Mouse (Mus musculus) forebrain, embryonic 11.5 days (tissue): ENCODE measurements around the gene Acbd4. TPM values are rescaled to one million over a fixed set of nuclear protein-coding genes. Genes with fewer than 3 reads are reported as not detected.

ENCODE experiments used
- ATAC-seq: fragments of 200-750 bp; cut with Nextera tagmentation; replicated peaks from 2 replicates; pipeline ENCODE4 v1.8.0; 2017; ENCODE audit warnings: moderate TSS enrichment; ENCODE audit not compliant: low FRiP score
- DNase-seq: peaks from one replicate; pipeline ENCODE4 v3.0.0-alpha.2; 2017; ENCODE audit warnings: low spot score
- H3K27ac ChIP-seq: fragments of 300-500 bp; sonication (generic); 2 replicates; pipeline ENCODE4 v1.5.1; 2014; ENCODE audit warnings: low read depth, low read length
- H3K27me3 ChIP-seq: fragments of 300-500 bp; sonication (generic); 2 replicates; pipeline ENCODE4 v1.6.1; 2014; ENCODE audit warnings: mild to moderate bottlenecking, low read length, mixed read lengths; ENCODE audit not compliant: control insufficient read depth, insufficient read depth
- H3K36me3 ChIP-seq: fragments of 300-500 bp; sonication (generic); 2 replicates; pipeline ENCODE4 v1.6.1; 2014; ENCODE audit warnings: mild to moderate bottlenecking, low read length, moderate library complexity, mixed read lengths; ENCODE audit not compliant: control insufficient read depth, insufficient read depth
- H3K4me1 ChIP-seq: fragments of 300-500 bp; sonication (generic); replicated peaks from 2 replicates; pipeline ENCODE4 v1.6.1; 2014; ENCODE audit warnings: low read length, mixed read lengths; ENCODE audit not compliant: control insufficient read depth, insufficient read depth
- H3K4me2 ChIP-seq: fragments of 300-500 bp; sonication (generic); 2 replicates; pipeline ENCODE4 v1.6.1; 2014; ENCODE audit warnings: low read depth, mild to moderate bottlenecking, low read length, moderate library complexity, mixed read lengths; ENCODE audit not compliant: severe bottlenecking
- H3K4me3 ChIP-seq: fragments of 300-500 bp; sonication (generic); 2 replicates; pipeline ENCODE4 v1.5.1; 2014; ENCODE audit warnings: low read depth, low read length
- H3K9ac ChIP-seq: fragments of 300-500 bp; sonication (generic); 2 replicates; pipeline ENCODE4 v1.6.1; 2014; ENCODE audit warnings: low read length
- H3K9me3 ChIP-seq: fragments of 300-500 bp; sonication (generic); 2 replicates; pipeline ENCODE4 v1.6.1; 2016; ENCODE audit warnings: low read length, mixed read lengths; ENCODE audit not compliant: control insufficient read depth
- WGBS: fragments of 180-500 bp; shearing (Covaris S2); extraction: QIAGEN DNeasy Blood & Tissue Kit; methylation state at CpG from one replicate; pipeline ENCODE4 v1.1.7; 2014; 5-methylcytosine and 5-hydroxymethylcytosine counted together
- polyA plus RNA-seq: library from polyadenylated mRNA; unstranded; fragments of >200 nt; fragmentation: Nextera tagmentation; extraction: Ambion mirVana; gene quantifications from 2 replicates; pipeline ENCODE4 v1.2.1, GENCODE M21; 2014

Acbd4 gene
- polyA plus RNA-seq, 1 experiment from 2014 or later = 8.1 TPM

DNA sequence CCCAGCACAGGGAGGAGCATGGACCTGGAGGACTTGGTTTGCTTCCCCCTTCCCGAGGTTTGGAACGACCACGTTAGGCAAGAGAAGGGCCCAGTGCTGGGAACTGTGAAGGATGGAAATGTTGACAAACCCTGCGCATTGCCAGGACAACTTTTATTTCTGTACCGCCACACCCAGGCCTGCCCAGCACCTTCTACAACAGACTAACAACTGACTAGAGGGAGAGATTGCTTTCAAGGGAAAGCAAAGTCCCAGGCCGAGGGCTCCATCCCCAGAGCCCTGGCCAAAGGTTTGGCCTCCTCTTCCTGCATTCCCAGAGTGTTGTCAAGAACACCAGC lies 39.2 kb downstream of the Acbd4 start:
- Histone ChIP-seq H3K27ac (no peak overlapping the region), H3K9ac (no peak overlapping the region), H3K4me1 (peaks cover 6% of the 10 kb centered on the region; the same call in 1 of the 2 replicates), H3K36me3 (no peaks in the 10 kb centered on the region; the same call in 1 of the 2 replicates), H3K27me3 (no peaks in the 10 kb centered on the region), H3K4me3 (no peak overlapping the region), H3K9me3 (no peaks in the 10 kb centered on the region), H3K4me2 (no peak overlapping the region)
- DNase-seq (no peak), ATAC-seq (no peak)
- WGBS = 57% methylated on average over 6 of the region's 6 CpGs

DNA sequence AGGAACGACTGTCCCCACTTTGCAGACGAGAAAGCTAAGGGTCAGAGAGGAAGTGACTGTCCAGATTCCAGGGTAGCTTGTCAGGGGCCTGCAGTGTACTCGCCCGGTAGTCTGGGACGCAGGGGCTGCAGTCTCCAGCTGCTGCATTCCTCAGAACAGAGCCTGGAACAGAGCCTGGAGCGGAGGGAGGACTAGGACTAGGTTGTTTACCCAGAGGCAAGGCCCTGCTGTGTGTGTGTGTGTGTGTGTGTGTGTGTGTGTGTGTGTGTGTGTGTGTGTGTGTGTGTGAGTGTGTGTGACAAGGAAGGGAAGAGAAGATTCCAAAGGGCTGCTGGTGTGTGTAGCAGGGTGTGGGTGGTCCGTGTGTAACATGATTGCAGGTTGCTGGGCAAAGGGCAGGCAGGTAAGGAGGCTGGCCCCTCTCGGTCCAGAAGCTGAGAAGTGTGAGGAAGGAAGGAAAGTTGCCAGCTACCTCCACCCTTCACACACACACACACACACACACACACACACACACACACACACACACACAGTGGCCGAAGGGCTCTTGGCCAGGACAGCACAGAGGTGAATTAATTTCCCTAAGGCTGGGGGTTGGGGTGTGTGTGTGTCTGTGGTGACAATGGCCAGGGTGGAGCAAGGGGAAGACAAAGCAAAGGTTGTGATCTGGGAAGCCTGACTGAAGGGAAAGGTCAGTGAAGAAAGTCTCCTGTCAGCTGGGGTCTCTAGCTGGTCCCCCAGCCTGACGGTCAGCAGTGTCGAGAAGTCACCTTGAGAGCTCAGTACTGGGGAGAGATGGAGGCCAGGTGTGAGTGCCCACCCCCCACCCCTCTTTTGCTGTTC lies 39.8 kb downstream of the Acbd4 start:
- H3K4me3 ChIP-seq = no peak overlapping the region
- H3K9me3 ChIP-seq = no peaks in the 10 kb centered on the region
- WGBS = 38% methylated on average over 10 of the region's 11 CpGs
- no peak overlapping the region; the same call in 1 of the 2 replicates for H3K9ac ChIP-seq
- H3K36me3 ChIP-seq = no peaks in the 10 kb centered on the region; the same call in 1 of the 2 replicates
- peaks cover 6% of the 10 kb centered on the region; the same call in 1 of the 2 replicates for H3K4me1 ChIP-seq
- ATAC-seq = no peak
- no peak overlapping the region; the same call in 1 of the 2 replicates for H3K27ac ChIP-seq
- no peak for DNase-seq
- H3K27me3 ChIP-seq = no peaks in the 10 kb centered on the region
- no peak overlapping the region for H3K4me2 ChIP-seq

DNA sequence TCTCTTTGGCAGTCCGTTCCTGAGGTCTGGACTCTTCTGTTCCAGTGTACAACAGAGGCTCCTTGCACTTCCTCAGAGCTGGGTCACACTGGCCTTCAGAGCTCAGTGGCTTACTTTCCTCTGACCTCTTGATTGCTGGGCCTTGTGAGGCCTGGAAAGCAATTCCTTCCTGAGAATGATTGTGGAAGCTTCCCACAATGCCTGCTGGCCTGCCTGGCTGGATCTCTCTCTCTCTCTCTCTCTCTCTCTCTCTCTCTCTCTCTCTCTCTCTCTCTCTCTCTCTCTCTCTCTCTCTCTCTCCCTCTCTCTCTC lies 40.4 kb downstream of the Acbd4 start:
- Histone ChIP-seq H3K27ac (no peak overlapping the region; the same call in 1 of the 2 replicates), H3K4me3 (no peak overlapping the region), H3K9ac (no peak overlapping the region; the same call in 1 of the 2 replicates), H3K4me1 (peaks cover 6% of the 10 kb centered on the region; the same call in 1 of the 2 replicates), H3K4me2 (no peak overlapping the region), H3K27me3 (no peaks in the 10 kb centered on the region), H3K9me3 (no peaks in the 10 kb centered on the region), H3K36me3 (no peaks in the 10 kb centered on the region; the same call in 1 of the 2 replicates)
- 20% methylated on average over 1 of the region's 1 CpGs for WGBS
- DNase-seq = no peak
- ATAC-seq = no peak

DNA sequence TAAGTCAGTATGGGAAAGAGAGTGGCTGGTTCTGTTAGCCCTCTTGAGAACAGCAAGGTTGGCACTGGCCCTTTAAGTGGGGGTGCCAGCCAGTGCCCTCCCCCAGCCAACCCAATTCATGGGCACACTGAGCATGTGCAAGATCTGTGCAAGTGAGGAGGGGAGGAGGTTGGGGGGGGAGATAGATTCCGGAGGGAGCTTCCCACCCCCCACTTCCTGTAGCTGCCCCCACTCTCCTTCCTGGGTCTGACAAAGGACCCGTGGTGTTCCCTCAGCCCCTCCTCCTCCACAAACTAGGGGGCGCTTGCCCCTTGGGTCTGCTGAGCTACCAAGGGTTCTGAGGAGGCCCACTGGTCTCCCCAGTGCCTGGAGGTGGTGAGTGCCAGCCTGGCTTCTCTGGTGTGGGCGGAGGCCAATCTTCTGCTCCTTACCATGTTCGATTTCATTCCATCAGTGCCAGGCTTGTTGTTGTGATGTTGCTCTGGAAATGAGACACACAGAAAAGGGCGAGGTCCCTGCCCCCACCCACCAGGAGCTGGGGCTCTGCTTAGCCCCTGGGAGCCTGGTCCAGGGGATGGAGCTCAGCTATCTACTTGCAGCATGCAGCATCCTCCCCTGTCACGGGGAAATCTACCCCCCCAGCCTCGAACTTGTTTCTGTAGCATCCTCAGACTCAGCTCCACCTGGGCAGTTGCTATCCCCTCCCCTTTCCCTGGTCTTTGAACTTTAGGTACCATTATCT lies 41.1 kb downstream of the Acbd4 start:
- H3K4me3 ChIP-seq = 0 out of 2 replicates have a peak overlapping the region, but pooled peaks have one; percentile 5
- no peaks in the 10 kb centered on the region; the same call in 1 of the 2 replicates for H3K36me3 ChIP-seq
- H3K4me2 ChIP-seq = peak overlapping the region; percentile 34; the same call in 1 of the 2 replicates
- DNase-seq (no peak), ATAC-seq (no peak)
- 25% methylated on average over 7 of the region's 8 CpGs for WGBS
- H3K27me3 ChIP-seq = no peaks in the 10 kb centered on the region
- H3K4me1 ChIP-seq = peaks cover 6% of the 10 kb centered on the region; the same call in 1 of the 2 replicates
- no peaks in the 10 kb centered on the region for H3K9me3 ChIP-seq
- H3K27ac ChIP-seq = peak overlapping the region; percentile 31; the same call in 1 of the 2 replicates
- H3K9ac ChIP-seq = peak overlapping the region; percentile 44

DNA sequence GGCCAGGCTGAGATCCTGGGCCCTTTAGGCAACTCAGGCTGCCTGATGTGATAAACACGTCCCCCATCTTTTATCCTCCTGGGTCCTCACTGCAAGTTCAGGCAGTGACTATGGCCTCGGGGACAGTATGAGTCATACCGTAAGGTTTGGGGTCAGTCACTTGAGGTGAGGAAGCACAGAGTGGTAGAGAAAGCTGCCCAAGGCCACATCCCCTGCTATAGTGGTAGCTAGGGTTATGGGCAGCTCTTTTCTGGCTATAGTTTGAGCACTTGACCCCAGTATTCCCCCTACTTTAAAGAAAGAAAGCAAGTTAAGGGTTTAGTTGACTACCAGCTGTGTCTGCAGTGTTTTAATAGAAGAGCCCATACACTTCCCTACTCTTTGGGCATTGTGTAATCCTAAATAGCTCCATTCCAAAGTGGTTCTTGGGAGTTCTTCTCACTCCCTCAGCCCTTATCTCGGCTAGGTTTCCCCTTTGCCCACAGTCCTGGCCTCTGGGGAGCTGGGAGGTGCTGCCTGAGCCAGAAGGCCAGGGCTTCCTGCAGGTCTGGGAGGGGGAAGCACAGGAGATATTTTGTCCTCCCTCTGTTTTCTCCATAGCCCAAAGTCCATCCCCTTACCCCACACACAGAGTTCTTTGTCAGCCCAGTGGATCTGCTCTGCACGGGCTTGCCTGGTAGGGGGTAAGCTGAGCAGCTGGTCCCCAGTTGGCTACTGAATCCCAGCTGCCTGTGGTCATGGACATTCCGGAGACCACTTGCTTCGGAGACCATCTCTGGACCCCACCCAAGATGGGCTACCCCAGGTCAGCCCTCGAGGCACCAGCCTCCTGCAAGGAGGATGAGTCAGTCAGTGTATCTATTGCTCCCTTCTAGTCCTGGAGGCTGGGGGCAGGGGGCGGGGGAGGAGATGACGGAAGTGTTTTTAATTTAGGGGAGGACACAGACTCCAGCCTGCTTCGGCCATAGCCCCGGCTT lies 43.1 kb downstream of the Acbd4 start:
- peaks cover 6% of the 10 kb centered on the region; the same call in 1 of the 2 replicates for H3K4me1 ChIP-seq
- no peaks in the 10 kb centered on the region for H3K9me3 ChIP-seq
- no peak overlapping the region for H3K4me2 ChIP-seq
- DNase-seq (no peak), ATAC-seq (no peak)
- no peak overlapping the region for H3K27ac ChIP-seq
- no peak overlapping the region for H3K4me3 ChIP-seq
- no peak overlapping the region for H3K9ac ChIP-seq
- 48% methylated on average over 12 of the region's 12 CpGs for WGBS
- H3K27me3 ChIP-seq = no peaks in the 10 kb centered on the region
- H3K36me3 ChIP-seq = no peaks in the 10 kb centered on the region; the same call in 1 of the 2 replicates

DNA sequence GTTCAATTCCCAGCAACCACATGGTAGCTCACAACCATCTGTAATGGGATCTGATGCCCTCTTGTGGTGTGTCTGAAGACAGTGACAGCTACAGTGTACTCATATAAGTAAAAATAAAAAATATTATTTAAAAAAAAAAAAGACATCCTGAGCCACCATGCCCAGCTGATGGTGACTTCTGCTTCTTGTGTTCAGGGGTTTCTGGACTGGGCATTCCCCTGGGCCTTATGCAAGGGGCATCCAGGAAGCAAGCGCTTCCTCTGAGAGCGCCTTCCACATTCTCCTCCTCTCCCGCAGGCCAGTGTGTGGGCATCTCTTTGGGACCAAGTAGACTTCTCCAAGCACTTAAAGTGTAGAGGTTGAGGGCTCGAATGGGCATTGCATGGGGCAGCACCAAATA lies 44.9 kb downstream of the Acbd4 start:
- Histone ChIP-seq H3K4me1 (peaks cover 6% of the 10 kb centered on the region; the same call in 1 of the 2 replicates), H3K9me3 (no peaks in the 10 kb centered on the region), H3K9ac (no peak overlapping the region), H3K36me3 (no peaks in the 10 kb centered on the region), H3K4me2 (no peak overlapping the region), H3K27me3 (no peaks in the 10 kb centered on the region), H3K27ac (no peak overlapping the region), H3K4me3 (no peak overlapping the region)
- ATAC-seq (no peak), DNase-seq (no peak)
- WGBS = 84% methylated on average over 4 of the region's 4 CpGs

DNA sequence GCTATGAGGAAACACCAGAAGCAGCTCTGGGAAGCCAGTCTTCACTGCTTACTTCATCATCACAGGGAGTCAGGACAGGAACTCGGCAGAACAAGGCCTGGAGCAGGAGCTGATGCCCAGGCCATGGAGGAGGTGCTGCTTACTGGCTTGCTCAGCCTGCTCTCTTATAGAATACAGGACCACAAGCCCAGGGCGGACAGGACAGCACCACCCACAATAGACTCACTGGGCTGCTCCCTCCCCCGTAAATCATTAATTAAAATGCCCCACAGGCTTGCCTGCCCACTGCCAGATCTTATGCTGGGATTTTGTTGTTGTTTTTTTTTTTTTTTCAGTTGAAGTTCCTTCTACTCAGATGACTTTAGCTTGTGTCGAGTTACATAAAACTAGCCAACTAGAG lies 46.3 kb downstream of the Acbd4 start:
- no peaks in the 10 kb centered on the region for H3K9me3 ChIP-seq
- no peak overlapping the region for H3K9ac ChIP-seq
- no peaks in the 10 kb centered on the region for H3K27me3 ChIP-seq
- H3K27ac ChIP-seq = no peak overlapping the region
- DNase-seq (no peak), ATAC-seq (no peak)
- 66% methylated on average over 4 of the region's 4 CpGs for WGBS
- peaks cover 2% of the 10 kb centered on the region; the same call in 1 of the 2 replicates for H3K4me1 ChIP-seq
- no peaks in the 10 kb centered on the region for H3K36me3 ChIP-seq
- H3K4me3 ChIP-seq = no peak overlapping the region
- H3K4me2 ChIP-seq = no peak overlapping the region

DNA sequence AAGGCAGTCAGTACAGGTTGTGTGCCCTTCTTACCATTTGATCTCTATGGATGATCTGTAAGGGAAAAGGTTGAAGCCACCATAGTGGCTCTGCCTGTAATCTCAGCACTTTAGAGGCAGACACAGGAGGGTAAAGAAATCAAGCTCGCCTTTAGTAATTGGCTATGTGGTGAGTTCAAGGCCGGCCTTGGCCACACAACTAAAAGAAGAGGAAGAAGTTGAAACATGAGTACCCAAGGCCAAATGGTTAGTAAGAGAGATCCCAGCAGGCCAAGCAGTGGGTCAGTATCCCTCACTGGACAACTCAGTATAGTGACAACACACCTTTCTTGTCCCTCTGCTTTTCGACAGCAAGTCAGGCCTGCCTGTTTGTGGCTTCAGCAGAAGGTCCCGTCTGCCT lies 48.3 kb downstream of the Acbd4 start:
- Histone ChIP-seq H3K4me2 (no peak overlapping the region), H3K4me1 (0 out of 2 replicates have a peak, but pooled peaks cover 2% of the 10 kb centered on the region), H3K27ac (no peak overlapping the region), H3K27me3 (no peaks in the 10 kb centered on the region), H3K36me3 (no peaks in the 10 kb centered on the region), H3K9ac (no peak overlapping the region), H3K9me3 (no peaks in the 10 kb centered on the region), H3K4me3 (no peak overlapping the region)
- ATAC-seq (no peak), DNase-seq (peak; percentile 36)
- 89% methylated on average over 4 of the region's 4 CpGs for WGBS
